Mouse (Mus musculus) lung, embryonic 15.5 days (tissue): Measurements from ENCODE around the gene Fam25c. TPM values are rescaled to one million over a fixed set of nuclear protein-coding genes. Genes with fewer than 3 reads are reported as not detected.

ENCODE experiments used
- ATAC-seq: fragments of 200-750 bp; cut with Nextera tagmentation; 2 replicates; pipeline ENCODE4 v1.8.0; 2017; ENCODE audit warnings: moderate number of reproducible peaks, borderline replicate concordance; ENCODE audit not compliant: low FRiP score, low TSS enrichment; ENCODE audit errors: extremely low read depth
- H3K27ac ChIP-seq: fragments of 300-500 bp; sonication (generic); 2 replicates; pipeline ENCODE4 v1.5.1; 2015; ENCODE audit warnings: moderate library complexity, mild to moderate bottlenecking, inconsistent platforms
- H3K27me3 ChIP-seq: fragments of 300-500 bp; sonication (generic); 2 replicates; pipeline ENCODE4 v1.6.1; 2015; ENCODE audit warnings: inconsistent platforms
- H3K36me3 ChIP-seq: fragments of 300-500 bp; sonication (generic); 2 replicates; pipeline ENCODE4 v1.6.1; 2015; ENCODE audit warnings: inconsistent platforms
- H3K4me1 ChIP-seq: fragments of 300-500 bp; sonication (generic); 2 replicates; pipeline ENCODE4 v1.6.1; 2015; ENCODE audit warnings: inconsistent platforms
- H3K4me2 ChIP-seq: fragments of 300-500 bp; sonication (generic); 2 replicates; pipeline ENCODE4 v1.6.1; 2015; ENCODE audit warnings: inconsistent platforms, mild to moderate bottlenecking, moderate library complexity
- H3K4me3 ChIP-seq: fragments of 300-500 bp; sonication (generic); 2 replicates; pipeline ENCODE4 v1.5.1; 2015; ENCODE audit warnings: mild to moderate bottlenecking, inconsistent platforms
- H3K9ac ChIP-seq: fragments of 300-500 bp; sonication (generic); 2 replicates; pipeline ENCODE4 v1.6.1; 2015; ENCODE audit warnings: inconsistent platforms
- H3K9me3 ChIP-seq: fragments of 300-500 bp; sonication (generic); 2 replicates; pipeline ENCODE4 v1.6.1; 2016; ENCODE audit warnings: inconsistent platforms
- WGBS: fragments of 180-500 bp; shearing (Covaris S2); methylation state at CpG from one replicate; pipeline ENCODE4 v1.1.7; 2015; 5-methylcytosine and 5-hydroxymethylcytosine counted together
- polyA plus RNA-seq: library from polyadenylated mRNA; unstranded; fragments of >200 nt; fragmentation: Nextera tagmentation; extraction: Ambion mirVana; gene quantifications from 2 replicates; pipeline ENCODE4 v1.2.1, GENCODE M21; 2015

The Fam25c gene
- polyA plus RNA-seq, 1 experiment from 2014 or later = not detected

DNA sequence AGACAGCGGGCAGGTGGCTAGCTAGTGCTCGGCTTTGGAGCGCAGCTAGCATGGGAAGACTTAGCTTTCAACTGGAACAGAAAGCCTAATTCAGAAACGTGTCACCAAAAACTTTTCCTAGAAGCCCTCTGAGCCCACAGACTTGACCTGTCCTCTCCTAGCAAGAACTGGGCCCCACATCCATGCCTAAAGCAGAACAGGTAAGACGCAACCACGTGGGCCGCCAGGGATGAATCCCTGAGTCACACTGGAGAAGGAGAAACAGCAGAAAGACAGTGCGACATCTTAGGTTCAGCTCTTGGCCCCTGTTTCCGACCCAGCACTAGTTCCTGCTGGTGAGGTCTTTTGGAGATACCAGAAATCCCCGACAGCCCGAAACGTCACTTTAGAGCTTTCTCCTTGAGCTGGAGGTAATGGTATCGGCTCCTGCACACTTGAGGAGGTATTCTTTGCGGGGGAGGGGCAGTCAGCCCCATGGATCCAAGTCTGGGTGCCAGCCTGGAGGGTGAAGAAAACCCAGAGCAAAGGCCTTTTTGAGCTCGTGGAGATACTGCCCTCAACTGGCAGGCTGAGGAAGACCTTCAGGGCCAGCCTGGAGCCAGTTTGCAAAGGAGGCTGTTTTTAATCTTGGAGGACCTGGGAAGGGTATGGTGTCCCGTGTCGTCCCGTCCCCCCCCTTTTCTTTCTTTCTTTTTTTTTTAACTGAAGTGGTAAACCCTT, 7.7 kb upstream of the Fam25c start:
- H3K27me3 ChIP-seq = peaks cover 3% of the 10 kb centered on the region; the same call in 1 of the 2 replicates
- H3K36me3 ChIP-seq = no peaks in the 10 kb centered on the region
- H3K9me3 ChIP-seq = no peaks in the 10 kb centered on the region
- H3K27ac ChIP-seq = no peak overlapping the region
- peak overlapping the region; percentile 88 for H3K4me2 ChIP-seq
- peak overlapping the region; percentile 41 for H3K4me3 ChIP-seq
- peaks cover 21% of the 10 kb centered on the region for H3K4me1 ChIP-seq
- WGBS = 29% methylated on average over 18 of the region's 18 CpGs
- H3K9ac ChIP-seq = no peak overlapping the region
- peak; percentile 54; the same call in 1 of the 2 replicates for ATAC-seq

DNA sequence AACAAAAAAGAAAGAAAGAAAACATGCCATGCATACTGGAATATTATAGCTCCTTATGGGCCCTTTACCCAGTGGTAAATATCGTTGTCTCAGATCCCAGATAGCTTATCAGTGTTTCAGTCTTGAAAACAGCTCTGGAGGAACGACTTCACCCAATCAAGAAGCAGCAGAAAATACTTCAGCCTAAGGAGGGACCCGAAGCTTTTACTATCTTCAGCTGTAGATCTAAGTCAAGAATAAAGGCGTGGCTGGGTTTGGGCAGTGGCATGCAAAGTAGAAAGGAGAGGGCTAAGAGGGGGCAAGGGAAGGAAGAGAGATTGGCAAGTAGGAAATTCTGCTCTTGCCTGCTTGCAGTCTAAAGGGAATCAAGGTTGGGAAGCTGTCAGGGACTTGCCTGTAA, 6.9 kb upstream of the Fam25c start:
- WGBS = 42% methylated on average over 4 of the region's 4 CpGs
- H3K4me2 ChIP-seq = no peak overlapping the region
- no peak for ATAC-seq
- H3K4me1 ChIP-seq = peaks cover 27% of the 10 kb centered on the region
- H3K36me3 ChIP-seq = no peaks in the 10 kb centered on the region
- no peaks in the 10 kb centered on the region for H3K9me3 ChIP-seq
- no peak overlapping the region for H3K9ac ChIP-seq
- H3K27me3 ChIP-seq = peaks cover 3% of the 10 kb centered on the region; the same call in 1 of the 2 replicates
- H3K27ac ChIP-seq = no peak overlapping the region
- H3K4me3 ChIP-seq = no peak overlapping the region

DNA sequence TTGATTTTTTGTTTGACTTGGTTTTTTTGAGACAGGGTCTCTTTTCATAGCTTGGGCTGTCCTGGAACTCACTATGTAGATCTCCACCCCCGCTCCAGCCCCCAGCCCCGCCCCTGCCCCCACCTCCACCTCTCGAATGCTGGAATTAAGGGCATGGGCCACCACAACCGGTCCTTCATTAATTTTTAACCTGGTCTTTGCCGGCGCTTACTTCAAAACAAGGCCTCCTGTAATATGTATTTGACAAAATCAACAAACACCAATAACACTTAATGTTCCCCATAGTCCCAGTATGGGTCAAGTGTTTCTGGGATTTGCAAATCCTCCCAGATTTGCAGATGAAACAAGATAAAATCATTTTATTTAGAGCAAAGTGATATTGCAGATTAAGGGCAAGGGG, 5.0 kb upstream of the Fam25c start:
- no peak overlapping the region for H3K9ac ChIP-seq
- H3K36me3 ChIP-seq = no peaks in the 10 kb centered on the region
- H3K4me2 ChIP-seq = no peak overlapping the region
- WGBS = 29% methylated on average over 6 of the region's 6 CpGs
- peaks cover 27% of the 10 kb centered on the region for H3K4me1 ChIP-seq
- peaks cover 3% of the 10 kb centered on the region; the same call in 1 of the 2 replicates for H3K27me3 ChIP-seq
- ATAC-seq = no peak
- no peaks in the 10 kb centered on the region for H3K9me3 ChIP-seq
- H3K4me3 ChIP-seq = no peak overlapping the region
- H3K27ac ChIP-seq = no peak overlapping the region

GRCm38 (mm10) chr14:34359676-34360244, 4.5 kb upstream of the Fam25c start:
- H3K27me3 ChIP-seq = peaks cover 3% of the 10 kb centered on the region; the same call in 1 of the 2 replicates

GRCm38 (mm10) chr14:34357671-34358455, 2.6 kb upstream of the Fam25c start:
- 0 out of 2 replicates have a peak, but pooled peaks cover 14% of the 10 kb centered on the region for H3K4me1 ChIP-seq
- H3K27me3 ChIP-seq = no peaks in the 10 kb centered on the region
- 54% methylated on average over 7 of the region's 7 CpGs for WGBS
- H3K4me3 ChIP-seq = no peak overlapping the region
- H3K4me2 ChIP-seq = no peak overlapping the region
- H3K9ac ChIP-seq = no peak overlapping the region
- no peaks in the 10 kb centered on the region for H3K36me3 ChIP-seq
- no peak for ATAC-seq
- no peaks in the 10 kb centered on the region for H3K9me3 ChIP-seq
- H3K27ac ChIP-seq = no peak overlapping the region

More at GRCm38 (mm10) chr14:34359676-34360244, 4.5 kb upstream of the Fam25c start:
- WGBS = 30% methylated on average over 5 of the region's 5 CpGs
- Histone ChIP-seq H3K4me2 (no peak overlapping the region), H3K4me1 (peaks cover 27% of the 10 kb centered on the region), H3K4me3 (no peak overlapping the region), H3K9ac (no peak overlapping the region), H3K27ac (no peak overlapping the region), H3K36me3 (no peaks in the 10 kb centered on the region), H3K9me3 (no peaks in the 10 kb centered on the region)
- no peak for ATAC-seq

GRCm38 (mm10) chr14:34354456-34354855, 777 bp downstream of the Fam25c start:
- no peak for ATAC-seq
- H3K27me3 ChIP-seq = no peaks in the 10 kb centered on the region
- 64% methylated on average over 4 of the region's 4 CpGs for WGBS
- no peak overlapping the region for H3K9ac ChIP-seq
- H3K27ac ChIP-seq = no peak overlapping the region
- H3K4me1 ChIP-seq = 0 out of 2 replicates have a peak, but pooled peaks cover 11% of the 10 kb centered on the region
- no peak overlapping the region for H3K4me3 ChIP-seq
- no peaks in the 10 kb centered on the region for H3K9me3 ChIP-seq
- H3K4me2 ChIP-seq = no peak overlapping the region
- no peaks in the 10 kb centered on the region for H3K36me3 ChIP-seq

GRCm38 (mm10) chr14:34353326-34353725, 1.9 kb downstream of the Fam25c start:
- Histone ChIP-seq H3K36me3 (no peaks in the 10 kb centered on the region), H3K9ac (no peak overlapping the region), H3K27me3 (no peaks in the 10 kb centered on the region), H3K9me3 (no peaks in the 10 kb centered on the region), H3K27ac (no peak overlapping the region), H3K4me3 (no peak overlapping the region), H3K4me1 (0 out of 2 replicates have a peak, but pooled peaks cover 10% of the 10 kb centered on the region), H3K4me2 (no peak overlapping the region)
- WGBS = 89% methylated on average over 3 of the region's 3 CpGs
- ATAC-seq = no peak

- Histone ChIP-seq H3K4me2 (no peak overlapping the region), H3K9ac (no peak overlapping the region), H3K27me3 (no peaks in the 10 kb centered on the region), H3K4me3 (no peak overlapping the region), H3K9me3 (no peaks in the 10 kb centered on the region), H3K27ac (no peak overlapping the region), H3K4me1 (0 out of 2 replicates have a peak, but pooled peaks cover 2% of the 10 kb centered on the region), H3K36me3 (no peaks in the 10 kb centered on the region)
- no peak for ATAC-seq
- 59% methylated on average over 6 of the region's 6 CpGs for WGBS
Measured at GRCm38 (mm10) chr14:34352523-34352922, 2.7 kb downstream of the Fam25c start.

DNA sequence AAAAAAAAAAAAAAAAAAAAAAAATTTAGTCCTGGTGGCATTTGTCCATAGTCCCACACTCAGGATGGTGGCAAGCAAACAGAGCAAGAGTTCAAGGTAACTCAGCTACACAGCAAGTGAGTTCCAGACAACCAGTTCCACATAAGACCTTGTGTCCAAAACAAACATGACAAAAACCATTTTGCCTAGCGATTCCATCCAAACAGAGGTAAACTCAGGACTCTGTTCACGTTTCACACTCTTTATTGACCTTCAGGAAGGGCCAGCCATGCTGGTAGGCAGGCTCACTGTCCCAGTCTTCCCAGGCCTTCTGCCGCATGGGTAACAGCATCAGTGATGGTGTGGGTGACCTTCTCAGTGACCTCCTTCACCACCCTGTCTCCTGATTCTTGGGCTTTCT, 3.6 kb downstream of the Fam25c start:
- WGBS = 54% methylated on average over 3 of the region's 3 CpGs

GRCm38 (mm10) chr14:34349007-34349406, 6.2 kb downstream of the Fam25c start:
- Histone ChIP-seq H3K4me2 (no peak overlapping the region), H3K9me3 (no peaks in the 10 kb centered on the region), H3K4me1 (no peaks in the 10 kb centered on the region), H3K36me3 (no peaks in the 10 kb centered on the region; the same call in 1 of the 2 replicates), H3K4me3 (no peak overlapping the region), H3K27me3 (no peaks in the 10 kb centered on the region), H3K9ac (no peak overlapping the region), H3K27ac (no peak overlapping the region)
- ATAC-seq = peak; percentile 84; the same call in 1 of the 2 replicates
- WGBS = 56% methylated on average over 8 of the region's 8 CpGs

More for the DNA sequence above, 3.6 kb downstream of the Fam25c start:
- Histone ChIP-seq H3K36me3 (no peaks in the 10 kb centered on the region), H3K4me3 (no peak overlapping the region), H3K9ac (no peak overlapping the region), H3K4me2 (no peak overlapping the region), H3K27ac (no peak overlapping the region), H3K27me3 (no peaks in the 10 kb centered on the region), H3K9me3 (no peaks in the 10 kb centered on the region), H3K4me1 (no peaks in the 10 kb centered on the region)
- no peak for ATAC-seq

DNA sequence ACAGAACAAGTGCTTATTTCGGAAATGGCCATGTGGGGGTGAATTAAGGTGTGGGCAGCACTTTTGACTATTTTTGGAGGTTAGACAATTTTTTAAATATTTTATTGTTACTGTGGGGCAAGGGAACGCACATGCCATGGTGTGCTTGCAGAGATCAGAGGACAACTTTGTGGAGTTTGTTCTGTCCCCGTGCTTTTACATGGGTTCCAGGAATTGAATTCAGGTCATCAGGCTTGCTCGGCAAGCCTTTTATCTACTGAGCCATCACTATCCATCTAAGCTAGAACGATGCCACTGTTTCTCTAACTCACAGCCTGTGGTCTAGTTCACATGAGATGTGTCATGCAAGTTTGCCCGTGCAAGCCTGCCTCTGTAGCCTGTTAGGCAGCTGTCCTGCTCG, 6.9 kb downstream of the Fam25c start:
- Histone ChIP-seq H3K4me1 (no peaks in the 10 kb centered on the region), H3K4me2 (no peak overlapping the region), H3K9me3 (no peaks in the 10 kb centered on the region), H3K36me3 (peaks cover 3% of the 10 kb centered on the region; the same call in 1 of the 2 replicates), H3K27ac (no peak overlapping the region), H3K27me3 (no peaks in the 10 kb centered on the region), H3K9ac (no peak overlapping the region), H3K4me3 (no peak overlapping the region)
- ATAC-seq = no peak
- WGBS = 59% methylated on average over 7 of the region's 7 CpGs
